Mouse (Mus musculus): ENCODE results near the gene Ppp1r2.

The Ppp1r2 gene

GRCm38 (mm10) chr16:31233167-31233498 lies 41.9 kb downstream of the Ppp1r2 start:
- DNase-seq, result no peak

- no peak for DNase-seq
Observed at GRCm38 (mm10) chr16:31232491-31233166, 42.4 kb downstream of the Ppp1r2 start.

- DNase-seq, result no peak
Observed at GRCm38 (mm10) chr16:31231591-31231990, 43.5 kb downstream of the Ppp1r2 start.

GRCm38 (mm10) chr16:31227746-31228145 lies 47.3 kb downstream of the Ppp1r2 start:
- DNase-seq, result no peak

- DNase-seq, result no peak
Observed at GRCm38 (mm10) chr16:31215271-31215670, 59.8 kb downstream of the Ppp1r2 start.

- no peak for DNase-seq
Observed at GRCm38 (mm10) chr16:31213463-31213862, 61.6 kb downstream of the Ppp1r2 start.

GRCm38 (mm10) chr16:31211503-31211902 lies 63.6 kb downstream of the Ppp1r2 start:
- DNase-seq, result no peak

GRCm38 (mm10) chr16:31210453-31210852 lies 64.6 kb downstream of the Ppp1r2 start:
- DNase-seq, result no peak

GRCm38 (mm10) chr16:31209911-31210310 lies 65.2 kb downstream of the Ppp1r2 start:
- no peak for DNase-seq

- no peak for DNase-seq
Observed at GRCm38 (mm10) chr16:31205726-31206125, 69.4 kb downstream of the Ppp1r2 start.

GRCm38 (mm10) chr16:31205187-31205586 lies 69.9 kb downstream of the Ppp1r2 start:
- DNase-seq, result no peak

GRCm38 (mm10) chr16:31204216-31204615 lies 70.9 kb downstream of the Ppp1r2 start:
- no peak for DNase-seq

- DNase-seq, result no peak
Observed at GRCm38 (mm10) chr16:31201704-31202103, 73.4 kb downstream of the Ppp1r2 start.
